In genomic region chr6:48548314-48548713, GRCm38 (mm10) we compare ENCODE assay signal across 30 mouse cellular contexts. TPM values are rescaled to one million over a fixed set of nuclear protein-coding genes. Genes with fewer than 3 reads are reported as not detected.
DNase-seq lines count a peak whose midpoint lies in the region; ATAC-seq and TF ChIP-seq lines count a peak whose summit lies in the region.
"Had no signal": no experiment of that assay in that cellular context is flagged by ENCODE, and none has a peak within 500 bp of the region (broad histone marks: within the 10 kb centered on the region; RNA-seq: fewer than 3 reads in every experiment).

No protein-coding gene starts in this region.

- no peak for TF ChIP-seq CTCF in liver, postnatal 0 days (IDR thresholded peaks at IDR 0.05; ENCODE audit: low read depth)

- 57% methylated on average over 6 of the region's 6 CpGs for WGBS in liver, postnatal 0 days (ENCODE audit: insufficient replicate concordance)
- WGBS in liver, embryonic 11.5 days = 70% methylated on average over 6 of the region's 6 CpGs
- WGBS in limb, embryonic 10.5 days = 86% methylated on average over 6 of the region's 6 CpGs

- no peaks in the 10 kb centered on the region for H3K36me3 ChIP-seq in liver, postnatal 0 days (replicated peaks; ENCODE audit: insufficient read depth, low read length)
- H3K36me3 ChIP-seq in liver, embryonic 11.5 days (ENCODE audit: control insufficient read depth, insufficient read depth, low read length) = no peaks in the 10 kb centered on the region
- no peaks in the 10 kb centered on the region for H3K36me3 ChIP-seq in limb, embryonic 10.5 days
- H3K36me3 ChIP-seq: embryonic facial prominence, embryonic 13.5 days; embryonic facial prominence, embryonic 15.5 days; forebrain, embryonic 10.5 days; forebrain, embryonic 12.5 days had no signal

- no peaks in the 10 kb centered on the region for H3K9me3 ChIP-seq in liver, postnatal 0 days (ENCODE audit: low read length)
- H3K9me3 ChIP-seq in liver, embryonic 11.5 days (ENCODE audit: control insufficient read depth, low read length) = no peaks in the 10 kb centered on the region
- no peaks in the 10 kb centered on the region for H3K9me3 ChIP-seq in limb, embryonic 10.5 days (replicated peaks)
- H3K9me3 ChIP-seq: embryonic facial prominence, embryonic 13.5 days; embryonic facial prominence, embryonic 15.5 days; forebrain, embryonic 10.5 days; forebrain, embryonic 12.5 days had no signal

- H3K4me1 ChIP-seq in liver, postnatal 0 days (ENCODE audit: insufficient read depth) = peaks cover 8% of the 10 kb centered on the region
- no peaks in the 10 kb centered on the region for H3K4me1 ChIP-seq in liver, embryonic 11.5 days (replicated peaks; ENCODE audit: control insufficient read depth, insufficient read depth, low read length)
- peaks cover 25% of the 10 kb centered on the region for H3K4me1 ChIP-seq in limb, embryonic 10.5 days
- H3K4me1 ChIP-seq: forebrain, embryonic 10.5 days; forebrain, embryonic 12.5 days had no signal

- peak; percentile 66; the same call in 1 of the 2 replicates for ATAC-seq in liver, postnatal 0 days
- ATAC-seq in liver, embryonic 11.5 days (replicated peaks; ENCODE audit: low FRiP score) = no peak
- ATAC-seq: activated CD4-positive, CD25-positive, alpha-beta regulatory T cell, adult 4 months; forebrain, embryonic 14.5 days; forebrain, embryonic 16.5 days; Patski had no signal

- H3K9ac ChIP-seq in liver, postnatal 0 days (replicated peaks) = no peak overlapping the region
- H3K9ac ChIP-seq in liver, embryonic 11.5 days (ENCODE audit: low read depth, low read length) = no peak overlapping the region
- H3K9ac ChIP-seq: embryonic facial prominence, embryonic 13.5 days; embryonic facial prominence, embryonic 15.5 days; forebrain, embryonic 12.5 days had no signal

- no peak for TF ChIP-seq EP300 in liver, postnatal 0 days (IDR thresholded peaks at IDR 0.05; ENCODE audit: low read depth)

- peak overlapping the region; percentile 26 for H3K27ac ChIP-seq in liver, postnatal 0 days (ENCODE audit: low read depth)
- no peak overlapping the region for H3K27ac ChIP-seq in liver, embryonic 11.5 days (ENCODE audit: low read depth, low read length)
- H3K27ac ChIP-seq in limb, embryonic 10.5 days = peak overlapping the region; percentile 54
- H3K27ac ChIP-seq: embryonic facial prominence, embryonic 13.5 days; embryonic facial prominence, embryonic 15.5 days; forebrain, embryonic 10.5 days; forebrain, embryonic 12.5 days had no signal

- no peak overlapping the region for H3K4me3 ChIP-seq in liver, postnatal 0 days (ENCODE audit: low read depth, low read length)
- no peak overlapping the region for H3K4me3 ChIP-seq in liver, embryonic 11.5 days (ENCODE audit: low read depth, low read length)
- no peak overlapping the region for H3K4me3 ChIP-seq in limb, embryonic 10.5 days
- H3K4me3 ChIP-seq: embryonic facial prominence, embryonic 13.5 days; embryonic facial prominence, embryonic 15.5 days; erythroblast, embryonic 14.5 days; forebrain, embryonic 10.5 days; forebrain, embryonic 12.5 days had no signal

- no peaks in the 10 kb centered on the region for H3K27me3 ChIP-seq in liver, postnatal 0 days (ENCODE audit: insufficient read depth, low read length)
- H3K27me3 ChIP-seq in liver, embryonic 11.5 days (replicated peaks; ENCODE audit: control insufficient read depth, insufficient read depth, low read length) = no peaks in the 10 kb centered on the region
- no peaks in the 10 kb centered on the region for H3K27me3 ChIP-seq in limb, embryonic 10.5 days (ENCODE audit: low read depth, poor library complexity, severe bottlenecking)
- H3K27me3 ChIP-seq: embryonic facial prominence, embryonic 13.5 days; embryonic facial prominence, embryonic 15.5 days; forebrain, embryonic 12.5 days had no signal

- no peak overlapping the region for H3K4me2 ChIP-seq in liver, postnatal 0 days (ENCODE audit: low read depth, low read length)
- no peak overlapping the region for H3K4me2 ChIP-seq in liver, embryonic 11.5 days
- H3K4me2 ChIP-seq: embryonic facial prominence, embryonic 13.5 days; embryonic facial prominence, embryonic 15.5 days; forebrain, embryonic 12.5 days had no signal

- DNase-seq in liver, postnatal 0 days = no peak
- DNase-seq in liver, embryonic 11.5 days (ENCODE audit: low spot score) = no peak
- DNase-seq in NIH3T3 (ENCODE audit: low read depth) (peak; percentile 40), adipocyte (ENCODE audit: low spot score) (peak; percentile 47)
- DNase-seq in limb, embryonic 10.5 days (ENCODE audit: low spot score) = no peak
- no peak for DNase-seq in adrenal gland, adult 8-10 months
- no peak for DNase-seq in kidney, postnatal 36 days
- DNase-seq: adrenal gland, adult 2 months; adrenal gland, postnatal 14 days; adrenal gland, postnatal 36 days; cerebellum, adult 11 months; cerebellum, adult 18-20 months; cerebellum, adult 8-10 months; cerebellum, postnatal 14 days; cerebellum, postnatal 36 days; embryo, embryonic 11 days had no signal

RNA-seq across cellular contexts. Expression of gene Lrrc61, which starts 6.3 kb away (rescaled TPM):
- polyA plus RNA-seq in liver, postnatal 0 days (2015; fragmentation: Nextera tagmentation; extraction: Ambion mirVana) = 2.4 and 2.7 TPM in 2 replicates
- 4.6 and 4.9 TPM in 2 replicates for polyA plus RNA-seq in liver, embryonic 11.5 days (2014; fragmentation: Nextera tagmentation; extraction: Ambion mirVana)
- 13.1 and 17.2 TPM in 2 replicates for polyA plus RNA-seq in limb, embryonic 10.5 days (2016; fragmentation: Nextera tagmentation; extraction: Ambion mirVana)
- 10 to 100 TPM; 45.6 to 49.5 (median 49.1) TPM for total RNA-seq in adrenal gland, adult 8-10 months (2022)
- total RNA-seq: MEL had no signal

RNA-seq across cellular contexts. Expression of gene Atp6v0e2, which starts 10.9 kb away (rescaled TPM):
- polyA plus RNA-seq in liver, postnatal 0 days (2015; fragmentation: Nextera tagmentation; extraction: Ambion mirVana) = 1.1 and 1.2 TPM in 2 replicates
- 4.2 and 5.6 TPM in 2 replicates for polyA plus RNA-seq in liver, embryonic 11.5 days (2014; fragmentation: Nextera tagmentation; extraction: Ambion mirVana)
- 4.6 and 4.8 TPM in 2 replicates for polyA plus RNA-seq in limb, embryonic 10.5 days (2016; fragmentation: Nextera tagmentation; extraction: Ambion mirVana)
- total RNA-seq in adrenal gland, adult 8-10 months (2022) = 100 to 1,000 TPM; 100 to 130 (median 113) TPM
- total RNA-seq: MEL had no signal
- polyA plus RNA-seq: activated CD4-positive, CD25-positive, alpha-beta regulatory T cell, adult 4 months; erythroblast, embryonic 14.5 days had no signal

RNA-seq across cellular contexts. Expression of gene Rarres2, which starts 24.3 kb away (rescaled TPM):
- polyA plus RNA-seq in liver, postnatal 0 days (2015; fragmentation: Nextera tagmentation; extraction: Ambion mirVana) = 485 and 531 TPM in 2 replicates
- polyA plus RNA-seq in liver, embryonic 11.5 days (2014; fragmentation: Nextera tagmentation; extraction: Ambion mirVana) = 9.0 and 9.7 TPM in 2 replicates
- 6.1 and 7.3 TPM in 2 replicates for polyA plus RNA-seq in limb, embryonic 10.5 days (2016; fragmentation: Nextera tagmentation; extraction: Ambion mirVana)
- 100 to 1,000 TPM in 1 of 4 experiments, 10 to 100 TPM in 3; 68.8 to 138 (median 88.5) TPM for total RNA-seq in adrenal gland, adult 8-10 months (2022)
- total RNA-seq: common myeloid progenitor, adult 5-6 weeks; MEL had no signal
- polyA plus RNA-seq: erythroblast, embryonic 14.5 days had no signal

RNA-seq across cellular contexts. Expression of gene Gm45021, which starts 41.1 kb away (rescaled TPM):
- polyA plus RNA-seq in liver, postnatal 0 days (2015; fragmentation: Nextera tagmentation; extraction: Ambion mirVana) = not detected in 2 replicates
- polyA plus RNA-seq in liver, embryonic 11.5 days (2014; fragmentation: Nextera tagmentation; extraction: Ambion mirVana) = not detected in 2 replicates
- not detected in 2 replicates for polyA plus RNA-seq in limb, embryonic 10.5 days (2016; fragmentation: Nextera tagmentation; extraction: Ambion mirVana)
- total RNA-seq in adrenal gland, adult 8-10 months (2022) = not detected
- total RNA-seq: adrenal gland, adult 2 months; adrenal gland, postnatal 14 days; adrenal gland, postnatal 36 days; common myeloid progenitor, adult 5-6 weeks; ES-E14; MEL had no signal
- polyA plus RNA-seq: activated CD4-positive, CD25-positive, alpha-beta regulatory T cell, adult 4 months; adrenal gland, adult 2 months; C2C12; embryonic facial prominence, embryonic 11.5 days; embryonic facial prominence, embryonic 13.5 days; embryonic facial prominence, embryonic 15.5 days; erythroblast, embryonic 14.5 days; forebrain, embryonic 10.5 days; forebrain, embryonic 12.5 days; forebrain, embryonic 14.5 days; forebrain, embryonic 16.5 days; Patski had no signal

RNA-seq across cellular contexts. Expression of gene Repin1, which starts 45.4 kb away (rescaled TPM):
- 14.4 and 14.8 TPM in 2 replicates for polyA plus RNA-seq in liver, postnatal 0 days (2015; fragmentation: Nextera tagmentation; extraction: Ambion mirVana)
- polyA plus RNA-seq in liver, embryonic 11.5 days (2014; fragmentation: Nextera tagmentation; extraction: Ambion mirVana) = 20.0 and 20.1 TPM in 2 replicates
- polyA plus RNA-seq in limb, embryonic 10.5 days (2016; fragmentation: Nextera tagmentation; extraction: Ambion mirVana) = 53.1 and 57.3 TPM in 2 replicates
- total RNA-seq in adrenal gland, adult 8-10 months (2022) = 10 to 100 TPM; 59.1 to 84.5 (median 79.5) TPM
- total RNA-seq: MEL had no signal

Comparison
In these comparisons a context has a peak if more than half of its experiments do, and no peak if none do; other contexts are left out.
1. RNA of gene Rarres2, which starts 24.3 kb away (polyA plus RNA-seq): 485 to 531 TPM in liver, postnatal 0 days; 9.0 to 9.7 TPM in liver, embryonic 11.5 days and 6.1 to 7.3 TPM in limb, embryonic 10.5 days; every median in the first group is over 10 times any median in the second.
2. DNase-seq: peak in NIH3T3 (single experiment) and adipocyte (single experiment); none in liver, postnatal 0 days (single experiment), liver, embryonic 11.5 days (single experiment), limb, embryonic 10.5 days (single experiment), adrenal gland, adult 8-10 months (single experiment) and kidney, postnatal 36 days (0 of 2).